Mouse (Mus musculus): ENCODE results near the gene Inpp4b. TPM values are rescaled to one million over a fixed set of nuclear protein-coding genes. Genes with fewer than 3 reads are reported as not detected.

Inpp4b gene
- polyA plus RNA-seq, 1 experiment = 1.9 TPM

- H3K27ac ChIP-seq (ENCODE audit: insufficient read depth, low read length) = no peak overlapping the region
- no peaks in the 10 kb centered on the region for H3K4me1 ChIP-seq (ENCODE audit: control insufficient read depth, insufficient read depth, low read length)
- no peak for TF ChIP-seq CTCF (IDR thresholded peaks at IDR 0.05; ENCODE audit: borderline replicate concordance, insufficient read depth, low read length)
- TF ChIP-seq POLR2A (IDR thresholded peaks at IDR 0.05; ENCODE audit: low read depth, low read length) = no peak
- H3K4me3 ChIP-seq (ENCODE audit: insufficient read depth, low read length) = no peak overlapping the region
These were observed 537.7 kb downstream of the Inpp4b start for GRCm38 (mm10) chr8:81880071-81880470.

- H3K4me3 ChIP-seq (ENCODE audit: insufficient read depth, low read length) = no peak overlapping the region
- H3K27ac ChIP-seq (ENCODE audit: insufficient read depth, low read length) = no peak overlapping the region
- H3K4me1 ChIP-seq (ENCODE audit: control insufficient read depth, insufficient read depth, low read length) = no peaks in the 10 kb centered on the region
- TF ChIP-seq POLR2A (IDR thresholded peaks at IDR 0.05; ENCODE audit: low read depth, low read length) = no peak
These were observed 541.8 kb downstream of the Inpp4b start for GRCm38 (mm10) chr8:81884195-81884594.

GRCm38 (mm10) chr8:81888843-81889242, 546.5 kb downstream of the Inpp4b start:
- TF ChIP-seq POLR2A (IDR thresholded peaks at IDR 0.05; ENCODE audit: low read depth, low read length) (no peak), CTCF (IDR thresholded peaks at IDR 0.05; ENCODE audit: borderline replicate concordance, insufficient read depth, low read length) (no peak)
- Histone ChIP-seq H3K4me1 (ENCODE audit: control insufficient read depth, insufficient read depth, low read length) (no peaks in the 10 kb centered on the region), H3K4me3 (ENCODE audit: insufficient read depth, low read length) (no peak overlapping the region), H3K27ac (ENCODE audit: insufficient read depth, low read length) (no peak overlapping the region)

DNA sequence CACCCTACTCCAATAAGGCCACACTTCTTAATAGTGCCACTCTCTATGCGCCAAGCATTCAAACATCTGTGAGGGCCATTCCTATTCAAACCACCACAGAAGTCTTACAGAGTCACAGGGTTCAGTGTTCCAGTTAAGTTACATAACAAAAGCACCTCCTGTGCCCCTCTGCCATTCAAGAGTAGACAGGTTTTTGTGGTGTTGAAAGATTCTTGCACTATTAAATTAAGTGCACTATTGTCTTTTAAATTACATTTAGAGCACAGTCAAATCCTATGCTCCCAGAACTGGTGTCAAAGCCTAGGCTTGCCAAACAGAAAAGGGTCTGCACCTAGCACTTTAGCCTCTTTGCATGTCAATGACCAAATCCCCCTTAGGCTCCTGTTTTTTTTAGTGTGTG, 550.9 kb downstream of the Inpp4b start:
- no peaks in the 10 kb centered on the region for H3K4me1 ChIP-seq (ENCODE audit: control insufficient read depth, insufficient read depth, low read length)
- no peak overlapping the region for H3K27ac ChIP-seq (ENCODE audit: insufficient read depth, low read length)
- TF ChIP-seq POLR2A (IDR thresholded peaks at IDR 0.05; ENCODE audit: low read depth, low read length) = no peak
- no peak for TF ChIP-seq CTCF (IDR thresholded peaks at IDR 0.05; ENCODE audit: borderline replicate concordance, insufficient read depth, low read length)
- H3K4me3 ChIP-seq (ENCODE audit: insufficient read depth, low read length) = no peak overlapping the region

GRCm38 (mm10) chr8:81946812-81947211, 604.5 kb downstream of the Inpp4b start:
- H3K4me3 ChIP-seq (ENCODE audit: insufficient read depth, low read length) = no peak overlapping the region
- no peaks in the 10 kb centered on the region for H3K4me1 ChIP-seq (ENCODE audit: control insufficient read depth, insufficient read depth, low read length)
- TF ChIP-seq POLR2A (IDR thresholded peaks at IDR 0.05; ENCODE audit: low read depth, low read length) (no peak), CTCF (IDR thresholded peaks at IDR 0.05; ENCODE audit: borderline replicate concordance, insufficient read depth, low read length) (no peak)
- H3K27ac ChIP-seq (ENCODE audit: insufficient read depth, low read length) = no peak overlapping the region

DNA sequence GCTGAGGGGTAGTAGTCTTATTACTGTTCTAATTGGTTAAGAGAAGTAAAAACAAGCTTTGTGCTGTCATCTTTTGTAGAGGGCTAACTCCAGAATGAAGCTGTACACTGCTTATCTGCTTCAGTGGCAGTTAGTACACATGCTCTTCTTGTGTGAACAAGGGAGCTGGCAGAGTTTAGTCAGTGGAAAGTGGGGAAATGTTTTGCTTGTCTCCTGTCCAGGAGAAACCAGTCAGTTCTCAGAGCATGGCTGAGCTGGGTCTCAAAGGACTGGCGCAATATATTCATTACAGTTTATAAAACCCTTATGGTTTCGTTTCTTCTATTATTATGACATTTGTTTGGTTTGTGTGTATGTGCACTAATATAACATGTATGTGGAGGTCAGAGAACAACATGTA, 610.7 kb downstream of the Inpp4b start:
- Histone ChIP-seq H3K27ac (ENCODE audit: insufficient read depth, low read length) (no peak overlapping the region), H3K4me3 (ENCODE audit: insufficient read depth, low read length) (no peak overlapping the region), H3K4me1 (ENCODE audit: control insufficient read depth, insufficient read depth, low read length) (no peaks in the 10 kb centered on the region)
- TF ChIP-seq CTCF (IDR thresholded peaks at IDR 0.05; ENCODE audit: borderline replicate concordance, insufficient read depth, low read length) (no peak), POLR2A (IDR thresholded peaks at IDR 0.05; ENCODE audit: low read depth, low read length) (no peak)

GRCm38 (mm10) chr8:81985128-81985665, 642.8 kb downstream of the Inpp4b start:
- Histone ChIP-seq H3K4me3 (ENCODE audit: insufficient read depth, low read length) (no peak overlapping the region), H3K27ac (ENCODE audit: insufficient read depth, low read length) (no peak overlapping the region), H3K4me1 (ENCODE audit: control insufficient read depth, insufficient read depth, low read length) (no peaks in the 10 kb centered on the region)
- TF ChIP-seq POLR2A (IDR thresholded peaks at IDR 0.05; ENCODE audit: low read depth, low read length) (no peak), CTCF (IDR thresholded peaks at IDR 0.05; ENCODE audit: borderline replicate concordance, insufficient read depth, low read length) (no peak)

GRCm38 (mm10) chr8:81992966-81993365, 650.6 kb downstream of the Inpp4b start:
- Histone ChIP-seq H3K4me1 (ENCODE audit: control insufficient read depth, insufficient read depth, low read length) (peaks cover 7% of the 10 kb centered on the region; the same call in 1 of the 2 replicates), H3K27ac (ENCODE audit: insufficient read depth, low read length) (no peak overlapping the region), H3K4me3 (ENCODE audit: insufficient read depth, low read length) (no peak overlapping the region)
- TF ChIP-seq POLR2A (IDR thresholded peaks at IDR 0.05; ENCODE audit: low read depth, low read length) (no peak), CTCF (IDR thresholded peaks at IDR 0.05; ENCODE audit: borderline replicate concordance, insufficient read depth, low read length) (no peak)

- TF ChIP-seq POLR2A (IDR thresholded peaks at IDR 0.05; ENCODE audit: low read depth, low read length) (no peak), CTCF (IDR thresholded peaks at IDR 0.05; ENCODE audit: borderline replicate concordance, insufficient read depth, low read length) (no peak)
- H3K4me3 ChIP-seq (ENCODE audit: insufficient read depth, low read length) = no peak overlapping the region
- peaks cover 7% of the 10 kb centered on the region; the same call in 1 of the 2 replicates for H3K4me1 ChIP-seq (ENCODE audit: control insufficient read depth, insufficient read depth, low read length)
- no peak overlapping the region for H3K27ac ChIP-seq (ENCODE audit: insufficient read depth, low read length)
These were observed 653.9 kb downstream of the Inpp4b start for GRCm38 (mm10) chr8:81996239-81996638.

DNA sequence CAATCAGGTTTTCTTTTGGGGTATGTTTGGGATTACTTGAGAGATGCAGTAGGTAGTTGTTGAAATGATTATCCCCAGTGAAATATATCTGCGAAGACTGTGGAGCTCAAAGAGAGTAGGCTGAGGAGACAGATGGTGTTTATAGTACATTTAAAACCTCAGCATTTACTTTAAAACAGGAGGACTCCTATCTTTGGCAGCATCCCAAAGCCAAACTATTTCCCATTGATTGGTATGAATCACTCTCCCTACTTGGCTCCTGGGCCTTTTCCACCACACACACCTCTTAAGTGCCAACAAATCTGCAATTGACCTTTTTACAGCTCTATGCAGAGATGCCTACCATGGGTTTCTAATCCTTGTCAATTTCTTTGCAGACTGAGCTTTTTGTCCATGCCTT, 654.5 kb downstream of the Inpp4b start:
- no peak overlapping the region for H3K27ac ChIP-seq (ENCODE audit: insufficient read depth, low read length)
- TF ChIP-seq CTCF (IDR thresholded peaks at IDR 0.05; ENCODE audit: borderline replicate concordance, insufficient read depth, low read length) (no peak), POLR2A (IDR thresholded peaks at IDR 0.05; ENCODE audit: low read depth, low read length) (no peak)
- H3K4me3 ChIP-seq (ENCODE audit: insufficient read depth, low read length) = no peak overlapping the region
- H3K4me1 ChIP-seq (ENCODE audit: control insufficient read depth, insufficient read depth, low read length) = peaks cover 7% of the 10 kb centered on the region; the same call in 1 of the 2 replicates

- H3K27ac ChIP-seq (ENCODE audit: insufficient read depth, low read length) = no peak overlapping the region
- TF ChIP-seq POLR2A (IDR thresholded peaks at IDR 0.05; ENCODE audit: low read depth, low read length) (no peak), CTCF (IDR thresholded peaks at IDR 0.05; ENCODE audit: borderline replicate concordance, insufficient read depth, low read length) (no peak)
- no peaks in the 10 kb centered on the region for H3K4me1 ChIP-seq (ENCODE audit: control insufficient read depth, insufficient read depth, low read length)
- no peak overlapping the region for H3K4me3 ChIP-seq (ENCODE audit: insufficient read depth, low read length)
These were observed 661.8 kb downstream of the Inpp4b start for GRCm38 (mm10) chr8:82004158-82004557.

All from embryonic fibroblast, embryonic 13.5 days (primary cell).